Mouse (Mus musculus) spleen, adult 2 months (tissue): ENCODE results near the gene Borcs8.

Source experiments
- CTCF ChIP-seq: fragments of 200-500 bp; IDR thresholded peaks from 2 replicates; pipeline ENCODE4 v1.5.1; 2011; ENCODE audit warnings: mild to moderate bottlenecking, inconsistent platforms; ENCODE audit not compliant: insufficient read depth, insufficient read length, insufficient replicate concordance; ENCODE audit errors: extremely low read depth
- POLR2A ChIP-seq: fragments of 200-500 bp; IDR thresholded peaks from 2 replicates; pipeline ENCODE4 v1.6.1; 2011; ENCODE audit warnings: low read depth, low read length, inconsistent platforms

DNA sequence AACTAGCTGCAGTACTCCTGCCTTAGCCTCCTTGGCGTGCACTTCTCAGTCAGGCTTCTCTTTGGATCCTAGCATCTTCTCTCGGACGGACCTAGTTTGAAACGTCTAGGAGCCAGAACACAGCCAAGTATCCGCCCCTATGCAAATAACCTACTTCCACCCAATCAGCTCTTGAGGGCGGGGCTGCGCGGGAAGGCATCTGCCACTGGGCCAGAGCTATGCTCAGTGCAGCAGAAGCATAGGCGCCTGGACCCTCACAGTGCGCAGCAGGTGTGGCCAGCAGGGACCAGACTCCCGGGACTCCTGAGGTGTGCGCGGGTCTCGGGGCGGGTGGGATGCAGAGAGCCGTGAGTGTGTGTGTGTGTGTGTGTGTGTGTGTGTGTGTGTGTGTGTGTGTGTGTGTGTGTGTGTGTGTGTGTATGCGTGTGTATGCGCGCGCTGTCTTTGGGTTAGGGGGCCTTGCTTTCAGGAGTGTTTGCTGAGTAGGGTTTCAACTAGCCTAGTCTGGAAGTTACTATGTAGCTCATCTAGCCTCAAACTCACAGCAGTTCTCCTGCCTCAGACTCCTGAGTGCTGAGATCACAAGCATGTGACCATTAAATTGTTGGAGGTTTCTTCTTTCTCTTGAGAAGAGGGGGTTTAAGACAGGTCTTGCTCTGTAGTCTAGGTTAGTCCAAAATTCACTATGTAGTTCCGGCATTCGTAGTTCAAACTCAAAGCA, 13.4 kb downstream of the Borcs8 start:
- TF ChIP-seq POLR2A (no peak), CTCF (no peak)
